Mouse (Mus musculus): ENCODE measurements around the gene Cx3cl1. TPM values are rescaled to one million over a fixed set of nuclear protein-coding genes. Genes with fewer than 3 reads are reported as not detected.

Cx3cl1 gene
- total RNA-seq, 1 experiment: 5.3 TPM

GRCm38 (mm10) chr8:94778895-94779533 lies 7.2 kb downstream of the Cx3cl1 start:
- Histone ChIP-seq H3K9ac (ENCODE audit: insufficient read depth, low read depth, low read length, poor library complexity, severe bottlenecking) (no peak overlapping the region), H3K9me3 (ENCODE audit: control insufficient read depth, insufficient read depth, low read depth, low read length) (no peaks in the 10 kb centered on the region), H3K4me3 (ENCODE audit: insufficient read depth in 1 of 2, low read depth in 1 of 2, low read length in 2 of 2, poor library complexity in 1 of 2, severe bottlenecking in 1 of 2) (no peak overlapping the region), H3K36me3 (ENCODE audit: control insufficient read depth, insufficient read depth, low read length, poor library complexity, severe bottlenecking) (no peaks in the 10 kb centered on the region), H3K27ac (ENCODE audit: insufficient read depth, low read depth, low read length, poor library complexity, severe bottlenecking) (no peak overlapping the region), H3K4me1 (ENCODE audit: control insufficient read depth in 2 of 2, insufficient read depth in 2 of 2, low read length in 2 of 2, poor library complexity in 1 of 2) (peaks cover 0 to 10% of the 10 kb centered on the region in 2 experiments; a peak in 1 of 4 replicates)
- TF ChIP-seq CHD2 (IDR thresholded peaks at IDR 0.05; ENCODE audit: low read depth, low read length) (no peak), HCFC1 (IDR thresholded peaks at IDR 0.05; ENCODE audit: borderline replicate concordance, insufficient read depth, low read length) (no peak)
- in situ Hi-C loops (cut with MboI; ENCODE audit: low sequenced_read_pairs in 2 of 2, unreplicated experiment in 2 of 2): no loop called here
- no peak for DNase-seq (ENCODE audit: low read depth, low spot score)

GRCm38 (mm10) chr8:94779534-94780294 lies 7.9 kb downstream of the Cx3cl1 start:
- no peak overlapping the region for H3K27ac ChIP-seq (ENCODE audit: insufficient read depth, low read depth, low read length, poor library complexity, severe bottlenecking)
- H3K9me3 ChIP-seq (ENCODE audit: control insufficient read depth, insufficient read depth, low read depth, low read length): no peaks in the 10 kb centered on the region
- no peak overlapping the region for H3K9ac ChIP-seq (ENCODE audit: insufficient read depth, low read depth, low read length, poor library complexity, severe bottlenecking)
- in situ Hi-C loops (cut with MboI; ENCODE audit: low sequenced_read_pairs in 2 of 2, unreplicated experiment in 2 of 2): no loop called here
- H3K4me1 ChIP-seq (ENCODE audit: control insufficient read depth in 2 of 2, insufficient read depth in 2 of 2, low read length in 2 of 2, poor library complexity in 1 of 2): peaks cover 0 to 10% of the 10 kb centered on the region in 2 experiments; a peak in 1 of 4 replicates
- no peaks in the 10 kb centered on the region for H3K36me3 ChIP-seq (ENCODE audit: control insufficient read depth, insufficient read depth, low read length, poor library complexity, severe bottlenecking)
- TF ChIP-seq ZNF384 (IDR thresholded peaks at IDR 0.05; ENCODE audit: low read depth, low read length) (no peak), MAFK (IDR thresholded peaks at IDR 0.05; ENCODE audit: insufficient read depth, low read depth, low read length) (no peak), CHD2 (IDR thresholded peaks at IDR 0.05; ENCODE audit: low read depth, low read length) (no peak), HCFC1 (IDR thresholded peaks at IDR 0.05; ENCODE audit: borderline replicate concordance, insufficient read depth, low read length) (no peak)
- DNase-seq (ENCODE audit: low read depth, low spot score): no peak
- H3K4me3 ChIP-seq (ENCODE audit: insufficient read depth in 1 of 2, low read depth in 1 of 2, low read length in 2 of 2, poor library complexity in 1 of 2, severe bottlenecking in 1 of 2): no peak overlapping the region

GRCm38 (mm10) chr8:94780491-94781154 lies 8.8 kb downstream of the Cx3cl1 start:
- Histone ChIP-seq H3K9ac (ENCODE audit: insufficient read depth, low read depth, low read length, poor library complexity, severe bottlenecking) (no peak overlapping the region), H3K27ac (ENCODE audit: insufficient read depth, low read depth, low read length, poor library complexity, severe bottlenecking) (no peak overlapping the region), H3K4me3 (ENCODE audit: insufficient read depth in 1 of 2, low read depth in 1 of 2, low read length in 2 of 2, poor library complexity in 1 of 2, severe bottlenecking in 1 of 2) (no peak overlapping the region; a peak in 1 of 4 replicates), H3K36me3 (ENCODE audit: control insufficient read depth, insufficient read depth, low read length, poor library complexity, severe bottlenecking) (no peaks in the 10 kb centered on the region), H3K9me3 (ENCODE audit: control insufficient read depth, insufficient read depth, low read depth, low read length) (no peaks in the 10 kb centered on the region), H3K4me1 (ENCODE audit: control insufficient read depth in 2 of 2, insufficient read depth in 2 of 2, low read length in 2 of 2, poor library complexity in 1 of 2) (peaks cover 2 to 17% of the 10 kb centered on the region in 2 experiments; a peak in 3 of 4 replicates)
- DNase-seq (ENCODE audit: low read depth, low spot score): no peak
- no peak for TF ChIP-seq HCFC1 (IDR thresholded peaks at IDR 0.05; ENCODE audit: borderline replicate concordance, insufficient read depth, low read length)
- TF ChIP-seq ZC3H11A (IDR thresholded peaks at IDR 0.05; ENCODE audit: borderline replicate concordance, low read depth, low read length): no peak
- no peak for TF ChIP-seq ZNF384 (IDR thresholded peaks at IDR 0.05; ENCODE audit: low read depth, low read length)
- no peak for TF ChIP-seq MAFK (IDR thresholded peaks at IDR 0.05; ENCODE audit: insufficient read depth, low read depth, low read length)
- no peak for TF ChIP-seq CHD2 (IDR thresholded peaks at IDR 0.05; ENCODE audit: low read depth, low read length)
- in situ Hi-C loops (cut with MboI; ENCODE audit: low sequenced_read_pairs in 2 of 2, unreplicated experiment in 2 of 2): no loop called here

GRCm38 (mm10) chr8:94781155-94781837 lies 9.5 kb downstream of the Cx3cl1 start:
- Histone ChIP-seq H3K4me3 (ENCODE audit: insufficient read depth in 1 of 2, low read depth in 1 of 2, low read length in 2 of 2, poor library complexity in 1 of 2, severe bottlenecking in 1 of 2) (no peak overlapping the region; a peak in 1 of 4 replicates), H3K27ac (ENCODE audit: insufficient read depth, low read depth, low read length, poor library complexity, severe bottlenecking) (no peak overlapping the region), H3K9me3 (ENCODE audit: control insufficient read depth, insufficient read depth, low read depth, low read length) (no peaks in the 10 kb centered on the region), H3K36me3 (ENCODE audit: control insufficient read depth, insufficient read depth, low read length, poor library complexity, severe bottlenecking) (no peaks in the 10 kb centered on the region), H3K9ac (ENCODE audit: insufficient read depth, low read depth, low read length, poor library complexity, severe bottlenecking) (no peak overlapping the region), H3K4me1 (ENCODE audit: control insufficient read depth in 2 of 2, insufficient read depth in 2 of 2, low read length in 2 of 2, poor library complexity in 1 of 2) (peaks cover 2 to 18% of the 10 kb centered on the region in 2 experiments; a peak in 3 of 4 replicates)
- TF ChIP-seq ZNF384 (IDR thresholded peaks at IDR 0.05; ENCODE audit: low read depth, low read length) (no peak), ZC3H11A (IDR thresholded peaks at IDR 0.05; ENCODE audit: borderline replicate concordance, low read depth, low read length) (no peak), HCFC1 (IDR thresholded peaks at IDR 0.05; ENCODE audit: borderline replicate concordance, insufficient read depth, low read length) (no peak), CHD2 (IDR thresholded peaks at IDR 0.05; ENCODE audit: low read depth, low read length) (no peak), MAFK (IDR thresholded peaks at IDR 0.05; ENCODE audit: insufficient read depth, low read depth, low read length) (no peak)
- DNase-seq (ENCODE audit: low read depth, low spot score): no peak
- in situ Hi-C loops (cut with MboI; ENCODE audit: low sequenced_read_pairs in 2 of 2, unreplicated experiment in 2 of 2): no loop called here

Data from ES-E14 (cell line).